Mouse (Mus musculus): ENCODE results near the gene Ap1m2.
"Not testable (repeated sequence)": the region's sequence is repeated elsewhere in the genome, so short reads cannot be mapped to it uniquely, and the experiment has no call there.

Ap1m2 gene

GRCm38 (mm10) chr9:21318792-21319191 lies 6.7 kb upstream of the Ap1m2 start:
- Histone ChIP-seq H3K36me3 (ENCODE audit: control insufficient read depth, insufficient read depth, low read length, poor library complexity, severe bottlenecking) (no peaks in the 10 kb centered on the region), H3K27me3 (ENCODE audit: control insufficient read depth, insufficient read depth, low read length, poor library complexity, severe bottlenecking) (no peaks in the 10 kb centered on the region)
- no peak for DNase-seq (ENCODE audit: low read depth, low spot score)

GRCm38 (mm10) chr9:21316696-21317095 lies 4.6 kb upstream of the Ap1m2 start:
- peak; percentile 64 for DNase-seq (ENCODE audit: low read depth, low spot score)
- Histone ChIP-seq H3K36me3 (ENCODE audit: control insufficient read depth, insufficient read depth, low read length, poor library complexity, severe bottlenecking) (no peaks in the 10 kb centered on the region), H3K27me3 (ENCODE audit: control insufficient read depth, insufficient read depth, low read length, poor library complexity, severe bottlenecking) (no peaks in the 10 kb centered on the region)

DNA sequence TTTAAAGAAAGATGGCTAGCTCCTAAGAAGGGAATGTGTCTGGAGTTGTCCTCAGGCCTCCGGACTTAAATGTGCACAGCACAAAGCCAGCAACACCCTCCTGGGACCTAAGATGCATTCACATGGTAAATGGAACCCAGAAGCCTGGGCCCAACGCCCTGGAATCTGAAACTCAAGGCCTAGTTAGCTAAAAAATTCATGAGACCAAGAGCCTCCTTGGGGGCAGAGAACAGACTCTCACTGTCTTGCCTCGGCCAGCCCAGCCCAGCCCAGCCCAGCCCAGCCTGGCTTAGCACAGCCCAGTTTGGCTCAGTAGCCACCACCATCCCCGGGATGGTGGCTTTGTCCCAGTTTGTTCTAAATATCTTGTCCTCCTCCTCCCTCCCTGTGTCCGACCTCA lies 3.3 kb upstream of the Ap1m2 start:
- Histone ChIP-seq H3K36me3 (ENCODE audit: control insufficient read depth, insufficient read depth, low read length, poor library complexity, severe bottlenecking) (no peaks in the 10 kb centered on the region), H3K27me3 (ENCODE audit: control insufficient read depth, insufficient read depth, low read length, poor library complexity, severe bottlenecking) (no peaks in the 10 kb centered on the region)
- DNase-seq (ENCODE audit: low read depth, low spot score) = no peak

DNA sequence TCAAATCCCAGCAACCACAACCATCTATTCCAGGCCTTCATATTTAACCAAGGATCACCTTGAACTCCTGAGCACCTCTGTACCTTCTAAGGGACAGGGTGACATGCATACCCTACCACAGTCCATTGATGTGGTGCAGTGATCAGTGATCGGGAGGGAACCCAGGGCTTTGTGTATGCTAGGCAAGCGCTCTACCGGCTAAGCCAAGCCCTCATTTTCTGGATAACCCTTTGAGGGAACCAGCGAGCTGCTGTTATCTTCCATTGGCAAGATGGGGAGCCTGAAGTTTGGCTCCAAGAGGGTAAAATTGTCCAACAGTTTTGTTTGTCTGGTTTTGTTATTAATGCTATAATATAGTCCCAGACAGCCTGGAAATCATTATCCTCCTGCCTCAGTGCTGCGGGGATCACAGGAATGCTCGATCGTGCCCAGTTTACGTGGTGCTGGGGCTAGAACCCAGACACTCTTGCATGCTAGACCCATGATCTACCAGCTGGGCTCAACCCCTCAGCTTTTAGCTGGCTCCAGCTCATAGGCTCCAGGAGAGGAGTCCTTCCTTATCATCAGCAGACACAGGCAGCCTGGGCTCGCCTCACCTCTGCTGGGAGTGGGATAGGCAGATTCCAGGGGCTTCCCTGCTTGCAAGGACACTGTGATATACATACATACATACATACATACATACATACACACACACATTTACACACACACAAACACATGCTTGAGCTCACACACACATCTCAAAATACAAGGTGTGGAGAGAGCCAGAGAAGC lies 2.4 kb upstream of the Ap1m2 start:
- Histone ChIP-seq H3K36me3 (ENCODE audit: control insufficient read depth, insufficient read depth, low read length, poor library complexity, severe bottlenecking) (no peaks in the 10 kb centered on the region), H3K27me3 (ENCODE audit: control insufficient read depth, insufficient read depth, low read length, poor library complexity, severe bottlenecking) (no peaks in the 10 kb centered on the region)
- no peak for DNase-seq (ENCODE audit: low read depth, low spot score)

DNA sequence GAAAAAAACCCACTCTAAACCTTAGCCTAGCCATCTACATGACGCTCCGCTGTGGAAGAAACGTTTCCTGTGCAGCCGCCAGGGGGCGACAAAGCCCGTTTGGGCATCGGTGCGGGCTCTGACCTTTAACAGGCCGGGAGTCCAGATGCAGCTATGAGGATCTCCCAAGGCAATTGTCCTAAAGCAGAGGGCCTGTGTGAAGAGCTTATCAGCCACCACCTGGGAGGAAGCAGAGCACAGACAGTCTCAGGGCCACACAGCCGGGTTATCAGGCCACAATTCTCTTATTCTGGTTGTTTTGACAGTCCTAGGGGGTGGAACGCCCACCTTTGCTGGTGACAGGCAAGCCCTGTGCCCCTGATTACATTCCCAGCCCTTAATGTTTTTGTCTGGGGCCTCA lies 1.3 kb upstream of the Ap1m2 start:
- peak; percentile 93 for DNase-seq (ENCODE audit: low read depth, low spot score)
- Histone ChIP-seq H3K36me3 (ENCODE audit: control insufficient read depth, insufficient read depth, low read length, poor library complexity, severe bottlenecking) (no peaks in the 10 kb centered on the region), H3K27me3 (ENCODE audit: control insufficient read depth, insufficient read depth, low read length, poor library complexity, severe bottlenecking) (no peaks in the 10 kb centered on the region)

DNA sequence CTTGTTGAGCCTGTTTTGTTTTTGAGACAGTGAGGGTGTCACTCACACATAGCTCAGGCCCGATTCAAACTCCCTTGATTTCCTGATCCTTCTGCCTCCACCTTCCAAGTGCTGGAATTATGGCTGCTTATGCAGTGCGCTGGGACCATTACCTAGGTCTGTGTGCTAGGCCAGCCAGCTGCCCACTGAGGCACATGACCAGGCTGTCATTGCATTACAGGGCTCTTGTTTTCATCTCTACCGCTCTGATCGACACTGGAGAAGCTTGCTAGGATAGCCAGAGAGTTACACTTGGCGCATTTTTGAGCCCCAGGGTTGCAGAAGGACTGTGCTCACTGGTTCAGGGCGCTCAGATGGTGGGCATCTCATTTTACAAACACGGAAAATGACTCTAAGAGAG lies 442 bp downstream of the Ap1m2 start:
- Histone ChIP-seq H3K27me3 (ENCODE audit: control insufficient read depth, insufficient read depth, low read length, poor library complexity, severe bottlenecking) (no peaks in the 10 kb centered on the region), H3K36me3 (ENCODE audit: control insufficient read depth, insufficient read depth, low read length, poor library complexity, severe bottlenecking) (no peaks in the 10 kb centered on the region)
- no peak for DNase-seq (ENCODE audit: low read depth, low spot score)

- H3K27me3 ChIP-seq (ENCODE audit: control insufficient read depth, insufficient read depth, low read length, poor library complexity, severe bottlenecking) = no peaks in the 10 kb centered on the region
- H3K36me3 ChIP-seq (ENCODE audit: control insufficient read depth, insufficient read depth, low read length, poor library complexity, severe bottlenecking) = no peaks in the 10 kb centered on the region
- peak; percentile 94 for DNase-seq (ENCODE audit: low read depth, low spot score)
Measured at GRCm38 (mm10) chr9:21309150-21309741, 2.9 kb downstream of the Ap1m2 start.

GRCm38 (mm10) chr9:21305065-21305464 lies 7.1 kb downstream of the Ap1m2 start:
- DNase-seq (ENCODE audit: low read depth, low spot score) = no peak
- Histone ChIP-seq H3K27me3 (ENCODE audit: control insufficient read depth, insufficient read depth, low read length, poor library complexity, severe bottlenecking) (no peaks in the 10 kb centered on the region; the same call in 1 of the 2 replicates), H3K36me3 (ENCODE audit: control insufficient read depth, insufficient read depth, low read length, poor library complexity, severe bottlenecking) (no peaks in the 10 kb centered on the region)

DNA sequence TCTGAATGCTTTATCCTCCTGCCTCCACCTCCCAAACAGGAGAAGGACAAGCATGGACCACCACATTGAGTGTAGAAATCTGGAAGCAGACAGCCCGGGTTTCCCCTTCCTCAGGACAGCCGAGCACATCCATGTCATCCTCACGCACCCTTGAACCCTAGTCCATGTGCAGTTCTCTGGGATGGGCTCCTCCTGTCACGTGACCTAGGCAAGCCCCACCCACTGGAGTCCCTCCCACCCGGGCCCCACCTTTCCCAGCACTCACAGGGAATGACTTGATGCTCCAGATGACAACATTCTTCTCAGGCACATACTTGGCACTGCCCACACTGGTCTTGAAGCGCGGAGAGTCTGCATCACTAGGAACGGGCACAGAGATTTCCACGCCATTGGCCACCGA lies 13.1 kb downstream of the Ap1m2 start:
- Histone ChIP-seq H3K36me3 (ENCODE audit: control insufficient read depth, insufficient read depth, low read length, poor library complexity, severe bottlenecking) (no peaks in the 10 kb centered on the region), H3K27me3 (ENCODE audit: control insufficient read depth, insufficient read depth, low read length, poor library complexity, severe bottlenecking) (no peaks in the 10 kb centered on the region; the same call in 1 of the 2 replicates)
- no peak for DNase-seq (ENCODE audit: low read depth, low spot score)

DNA sequence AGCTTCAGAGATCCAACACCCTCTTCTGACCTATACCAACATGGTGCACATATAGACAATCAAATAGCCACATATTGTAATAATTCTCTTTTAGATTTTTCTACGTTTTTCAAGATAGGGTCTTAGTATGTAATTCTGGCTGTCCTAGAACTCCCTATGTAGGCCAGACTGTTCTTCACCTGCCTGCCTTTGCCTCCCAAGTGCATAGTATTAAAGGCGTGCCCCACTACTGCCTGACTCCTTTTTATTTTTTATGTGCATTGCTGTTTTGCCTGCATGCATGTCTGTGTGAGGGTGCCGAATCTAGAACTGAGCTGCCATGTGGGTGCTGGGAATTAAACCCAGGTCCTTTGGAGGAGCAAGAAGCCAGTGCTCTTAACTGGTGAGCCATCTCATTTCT lies 19.9 kb downstream of the Ap1m2 start:
- DNase-seq (ENCODE audit: low read depth, low spot score) = no peak
- no peaks in the 10 kb centered on the region for H3K27me3 ChIP-seq (ENCODE audit: control insufficient read depth, insufficient read depth, low read length, poor library complexity, severe bottlenecking)
- H3K36me3 ChIP-seq (ENCODE audit: control insufficient read depth, insufficient read depth, low read length, poor library complexity, severe bottlenecking) = no peaks in the 10 kb centered on the region

DNA sequence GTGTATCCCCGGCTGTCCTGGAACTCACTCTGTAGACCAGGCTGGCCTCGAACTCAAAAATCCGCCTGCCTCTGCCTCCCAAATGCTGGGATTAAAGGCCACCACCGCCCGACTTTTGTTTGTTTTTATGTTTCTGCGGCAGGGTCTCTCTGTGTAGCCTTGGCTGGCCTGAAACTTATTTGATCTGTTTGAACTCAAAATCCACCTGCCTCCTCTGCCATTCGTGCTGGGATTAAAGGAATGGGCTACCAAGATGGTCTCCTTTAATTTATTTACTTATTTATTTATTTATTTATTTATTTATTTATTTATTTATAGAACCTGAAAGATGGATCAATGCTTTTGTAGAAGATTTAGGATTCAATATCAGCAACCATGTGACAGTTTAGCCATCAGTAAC lies 20.3 kb downstream of the Ap1m2 start:
- H3K27me3 ChIP-seq (ENCODE audit: control insufficient read depth, insufficient read depth, low read length, poor library complexity, severe bottlenecking); H3K36me3 ChIP-seq (ENCODE audit: control insufficient read depth, insufficient read depth, low read length, poor library complexity, severe bottlenecking); DNase-seq (ENCODE audit: low read depth, low spot score): not testable (repeated sequence)

DNA sequence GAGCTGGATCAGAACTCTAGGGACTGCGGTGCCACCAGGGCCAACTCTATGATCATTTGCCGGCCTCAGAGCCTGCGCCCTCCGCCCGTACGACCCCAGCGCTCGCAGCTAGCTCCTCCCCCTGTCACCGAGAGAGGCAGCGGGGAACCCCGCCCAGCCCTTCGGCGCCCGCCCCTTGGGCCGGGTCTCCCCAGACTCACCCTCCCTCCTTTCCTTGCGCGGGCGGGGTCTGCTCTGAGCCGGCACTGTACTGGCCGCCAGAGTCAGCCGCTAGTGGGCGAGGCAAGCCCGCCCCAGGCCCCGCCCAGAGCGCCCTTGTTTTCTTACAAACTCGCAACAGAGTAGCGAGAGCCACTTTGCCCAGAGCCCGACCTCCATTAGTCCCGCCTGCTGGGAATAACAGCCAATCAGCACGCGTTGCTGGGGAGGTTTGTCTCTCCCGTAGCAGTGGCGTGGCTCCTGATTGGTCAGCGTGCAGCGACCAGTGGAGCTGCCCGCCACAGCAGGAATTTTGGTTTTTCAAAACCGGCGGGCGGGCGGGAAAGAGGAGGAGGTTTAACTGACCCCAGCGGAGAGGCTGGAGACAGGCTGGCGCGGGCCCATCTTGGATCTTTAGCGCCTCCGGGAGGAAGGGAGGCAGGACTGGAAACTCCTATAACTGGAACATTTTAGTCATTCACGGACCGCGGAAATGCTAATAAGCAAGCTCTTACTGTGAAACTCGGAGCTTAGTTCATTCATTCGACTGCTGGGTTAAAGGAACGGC lies 20.9 kb downstream of the Ap1m2 start, which contains the start of gene Cdkn2d:
Cdkn2d (minus strand) TSS at position 386 of the 766 bp plus-strand sequence.
- DNase-seq (ENCODE audit: low read depth, low spot score) = peak; percentile 100

GRCm38 (mm10) chr9:21290589-21290988 lies 21.5 kb downstream of the Ap1m2 start:
- Histone ChIP-seq H3K36me3 (ENCODE audit: control insufficient read depth, insufficient read depth, low read length, poor library complexity, severe bottlenecking) (no peaks in the 10 kb centered on the region), H3K27me3 (ENCODE audit: control insufficient read depth, insufficient read depth, low read length, poor library complexity, severe bottlenecking) (no peaks in the 10 kb centered on the region)
- no peak for DNase-seq (ENCODE audit: low read depth, low spot score)

More for the DNA sequence above, 20.9 kb downstream of the Ap1m2 start, which contains the start of gene Cdkn2d:
- Histone ChIP-seq H3K36me3 (ENCODE audit: control insufficient read depth, insufficient read depth, low read length, poor library complexity, severe bottlenecking) (no peaks in the 10 kb centered on the region), H3K27me3 (ENCODE audit: control insufficient read depth, insufficient read depth, low read length, poor library complexity, severe bottlenecking) (no peaks in the 10 kb centered on the region)

DNA sequence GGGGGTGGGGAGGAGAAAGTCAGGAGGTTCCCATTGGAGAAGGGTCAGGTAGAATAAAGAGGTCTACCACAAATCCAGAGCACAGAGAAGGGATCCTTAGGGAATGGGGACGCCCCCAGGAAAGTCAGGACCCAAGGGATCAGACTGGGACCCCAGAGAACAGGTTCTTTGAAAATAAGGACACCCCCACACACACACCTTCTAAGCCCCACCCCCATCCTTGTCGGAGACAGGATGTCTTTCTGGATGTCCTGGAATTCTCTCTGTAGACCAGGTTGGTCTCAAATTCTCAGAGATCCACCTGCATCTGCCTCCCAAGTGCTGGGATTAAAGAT lies 22.8 kb downstream of the Ap1m2 start:
- peaks cover 5% of the 10 kb centered on the region; the same call in 1 of the 2 replicates for H3K36me3 ChIP-seq (ENCODE audit: control insufficient read depth, insufficient read depth, low read length, poor library complexity, severe bottlenecking)
- H3K27me3 ChIP-seq (ENCODE audit: control insufficient read depth, insufficient read depth, low read length, poor library complexity, severe bottlenecking) = no peaks in the 10 kb centered on the region
- DNase-seq (ENCODE audit: low read depth, low spot score) = no peak

All from splenic B cell, adult 2 months (primary cell).